Mouse (Mus musculus) skeletal muscle tissue, adult 2 months (tissue): ENCODE data around the gene Kcne1.

Source experiments
- DNase-seq: peaks from one replicate; pipeline ENCODE4 v3.0.0-alpha.2; 2012; ENCODE audit warnings: low read depth, low spot score

The Kcne1 gene

DNA sequence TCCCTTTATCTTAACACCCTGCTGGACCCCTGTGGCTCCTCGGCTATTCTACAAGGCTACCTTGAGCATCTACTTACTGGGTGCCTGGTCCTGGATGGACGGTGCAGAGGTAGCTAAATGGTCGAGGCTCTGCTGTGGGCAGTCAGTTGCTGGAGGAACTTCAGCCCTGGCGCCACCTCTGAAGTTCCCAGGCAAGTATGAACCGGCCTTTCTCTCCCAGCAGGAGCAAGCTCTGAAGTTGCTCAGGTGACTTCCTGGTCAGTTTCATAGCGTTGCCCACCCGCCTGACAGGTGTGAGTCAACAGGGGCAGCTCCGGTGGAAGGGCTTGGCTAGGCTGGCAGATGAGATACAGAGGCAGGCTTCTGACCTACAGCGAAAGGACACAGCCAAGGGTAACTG lies at the start of gene Kcne1:
Kcne1 (minus strand) TSS at position 240 of the 400 bp plus-strand sequence.
- DNase-seq = no peak

- no peak for DNase-seq
These were observed 48.6 kb upstream of the Kcne1 start for GRCm38 (mm10) chr16:92407883-92408282.

DNA sequence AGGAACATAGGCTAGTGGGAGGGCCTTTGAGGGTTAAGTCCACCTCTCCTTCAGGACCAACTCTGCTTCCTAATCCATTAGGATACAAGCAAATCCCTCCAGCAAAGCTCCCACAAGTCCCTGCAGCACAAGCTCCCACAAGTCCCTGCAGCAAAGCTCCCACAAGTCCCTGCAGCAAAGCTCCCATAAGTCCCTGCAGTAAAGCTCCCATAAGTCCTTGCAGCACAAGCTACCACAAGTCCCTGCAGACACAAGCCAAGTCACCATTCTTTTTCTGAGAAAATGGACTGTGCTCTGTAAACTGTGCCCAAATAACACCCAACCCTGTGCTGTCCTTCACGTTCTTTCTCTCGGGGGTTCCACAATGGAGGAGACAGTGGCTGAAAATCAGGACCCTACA lies 44.9 kb upstream of the Kcne1 start:
- DNase-seq = no peak

DNA sequence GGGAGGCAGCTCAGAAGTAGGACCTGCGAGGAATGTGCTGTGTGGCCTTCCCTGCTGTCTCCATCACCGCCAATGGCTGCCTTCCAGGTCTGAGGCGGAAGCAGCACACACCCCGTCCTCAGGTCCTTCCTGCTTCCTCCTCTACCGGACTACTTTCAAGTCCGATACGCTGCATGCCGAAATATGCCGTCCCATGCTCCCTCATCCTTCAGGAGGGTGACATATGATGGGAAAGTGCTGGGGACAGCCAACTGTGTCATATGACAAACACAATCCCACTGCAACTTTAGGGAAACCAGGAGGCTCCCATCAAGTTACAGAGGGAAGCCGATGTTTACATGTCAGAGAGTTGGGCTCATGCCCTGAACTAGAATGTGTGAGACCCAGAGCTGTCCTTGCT lies 43.8 kb upstream of the Kcne1 start:
- no peak for DNase-seq

GRCm38 (mm10) chr16:92402216-92402615 lies 42.9 kb upstream of the Kcne1 start:
- no peak for DNase-seq

GRCm38 (mm10) chr16:92401206-92401605 lies 41.9 kb upstream of the Kcne1 start:
- no peak for DNase-seq

DNA sequence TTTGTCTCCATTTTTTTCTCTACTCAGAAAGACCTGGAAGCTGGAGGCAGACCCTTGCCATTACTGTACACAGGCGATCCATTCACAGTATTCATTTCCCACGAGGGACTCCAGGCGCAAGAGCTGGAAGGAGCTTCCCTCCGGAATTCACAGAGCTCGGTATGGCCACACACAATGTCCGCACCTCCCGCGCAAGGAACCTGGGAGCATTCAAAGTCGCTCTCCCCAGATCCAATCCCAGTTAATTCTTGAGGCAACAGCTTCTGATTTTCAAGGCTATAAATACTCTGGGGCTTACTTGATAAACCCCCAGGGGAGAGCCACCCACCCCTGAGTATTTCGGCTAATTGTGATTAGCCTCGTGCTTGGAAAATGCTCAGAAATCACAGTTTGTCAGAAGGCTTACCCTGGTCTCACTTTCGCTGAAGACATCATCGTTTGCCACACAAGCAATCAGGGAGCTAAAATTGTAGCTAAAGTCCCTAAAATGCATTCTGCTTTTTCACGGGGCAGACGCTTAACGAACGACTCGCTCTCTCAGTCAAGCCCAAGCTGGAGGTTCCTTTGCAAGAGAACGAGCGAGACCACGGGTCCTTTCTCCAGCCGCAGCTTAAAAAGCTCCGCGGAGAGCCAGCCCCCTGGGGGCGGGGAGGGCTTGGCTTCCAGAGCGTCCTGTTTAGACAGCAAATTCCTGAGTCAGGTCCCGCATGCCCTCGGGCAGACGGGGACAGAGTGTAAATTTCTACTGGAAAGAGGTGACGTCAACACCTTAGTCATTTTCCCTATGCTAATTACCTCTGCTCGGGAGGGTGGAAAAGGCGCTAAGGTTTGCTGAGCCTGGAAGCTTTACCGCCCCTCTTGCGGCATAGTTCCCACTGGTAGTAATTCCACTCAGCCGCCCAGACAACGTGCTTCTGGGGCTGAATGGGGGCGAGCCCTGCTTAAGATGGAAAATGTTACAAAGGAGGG lies 40.5 kb upstream of the Kcne1 start:
- DNase-seq = peak; percentile 79

DNA sequence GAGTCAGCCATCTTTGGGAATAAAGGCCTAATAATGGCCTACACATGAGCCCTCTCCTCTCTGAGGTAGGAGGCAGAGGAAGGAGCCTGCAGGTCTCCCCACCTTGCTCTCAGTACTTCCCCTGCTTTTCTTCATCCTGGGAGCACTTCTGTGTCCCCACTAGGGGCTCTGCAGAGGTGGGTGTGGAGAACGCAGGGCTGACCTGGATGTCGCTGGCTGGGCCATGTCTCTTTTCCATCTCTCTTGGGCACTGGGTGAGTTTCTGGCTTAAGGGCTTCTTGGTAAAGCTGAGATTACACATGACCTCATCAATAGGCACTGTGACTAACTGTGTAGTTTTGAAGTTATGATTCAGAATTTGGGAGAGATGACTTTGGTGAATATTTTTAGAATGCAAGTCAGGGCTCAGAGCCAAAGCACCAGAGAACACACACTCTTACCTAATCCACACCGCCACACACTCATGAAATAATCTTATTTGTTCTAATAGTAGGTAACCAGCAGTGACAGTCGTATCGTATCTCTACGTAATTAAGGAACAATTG lies 39.4 kb upstream of the Kcne1 start:
- no peak for DNase-seq

DNA sequence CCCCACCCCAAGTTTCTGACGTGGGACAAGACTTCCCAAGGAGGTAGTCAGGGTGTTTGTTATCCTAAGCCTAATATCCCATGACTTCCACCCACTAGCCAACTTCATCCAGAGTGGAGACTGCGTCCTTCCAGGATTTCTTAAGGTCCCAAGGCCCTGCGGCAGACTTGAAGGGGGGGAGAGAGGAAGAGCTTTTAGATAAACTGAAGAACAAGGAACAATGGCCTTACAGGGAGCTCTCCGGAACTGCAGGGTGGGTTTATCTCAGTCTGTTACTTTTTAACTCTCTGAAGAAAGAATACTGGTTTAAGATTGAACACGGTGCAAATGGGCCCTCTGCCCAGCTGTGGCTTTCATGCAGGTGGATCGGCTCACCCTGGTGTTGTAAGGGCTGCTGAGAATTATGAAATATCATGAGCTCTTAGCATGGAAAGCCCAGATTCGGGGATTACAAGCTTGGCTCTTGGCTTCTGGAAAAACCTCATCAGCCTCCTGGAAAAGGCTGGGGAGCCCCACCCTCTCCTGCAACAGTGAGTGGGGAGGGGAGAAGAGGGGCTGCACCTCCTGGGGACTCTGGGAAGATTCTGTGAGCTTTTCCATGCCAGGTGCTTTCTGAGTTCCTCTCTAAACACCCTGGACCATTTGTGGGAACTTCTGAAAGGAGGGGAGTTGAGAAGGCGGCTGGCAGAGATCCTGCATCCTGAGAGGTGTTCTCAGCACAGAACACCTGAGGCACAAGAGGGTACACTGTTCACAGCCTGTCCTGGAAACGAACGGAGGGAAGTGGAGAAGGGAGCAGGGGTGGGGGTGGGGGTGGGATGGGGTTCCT lies 38.7 kb upstream of the Kcne1 start:
- DNase-seq = no peak

DNA sequence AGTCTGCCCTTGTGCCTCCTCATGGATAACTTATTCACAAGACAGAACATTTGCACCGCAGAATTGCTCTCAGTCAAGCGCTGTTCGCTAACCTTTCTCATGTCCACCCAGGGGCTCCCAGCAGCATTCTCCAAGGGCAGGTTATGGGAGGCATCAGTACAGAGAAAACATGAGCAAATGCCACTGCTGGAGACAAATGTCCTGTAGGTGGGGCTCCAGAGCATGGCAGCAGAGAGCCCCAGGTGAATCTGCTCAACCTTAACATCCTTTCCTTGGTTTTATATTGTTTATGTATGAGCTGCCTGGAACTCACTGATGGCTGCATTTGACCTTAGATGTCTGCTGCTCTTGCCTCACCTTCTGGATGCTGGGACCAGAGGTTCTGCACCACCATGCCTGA lies 34.5 kb upstream of the Kcne1 start:
- DNase-seq = no peak

DNA sequence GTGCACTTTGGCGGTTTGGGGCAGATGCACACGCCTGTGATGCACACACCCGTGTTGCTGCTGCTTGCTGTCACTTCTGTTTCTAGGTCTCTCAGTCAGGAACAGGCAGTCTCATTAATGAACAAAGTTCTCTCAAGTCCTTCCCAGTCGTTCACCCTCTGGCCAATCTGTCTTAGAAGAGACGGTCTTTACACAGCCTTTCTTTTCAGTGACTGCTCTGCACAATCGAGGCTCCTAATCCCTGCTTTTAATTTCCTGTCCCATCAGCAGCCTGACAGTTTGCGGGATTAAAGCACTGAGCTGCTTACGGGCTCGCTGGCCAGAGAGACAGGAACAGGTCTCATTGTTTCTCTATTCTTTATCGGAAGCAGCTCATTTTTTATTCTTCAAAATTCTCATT lies 28.4 kb upstream of the Kcne1 start:
- DNase-seq = no peak

GRCm38 (mm10) chr16:92385062-92385461 lies 25.8 kb upstream of the Kcne1 start:
- DNase-seq = peak; percentile 66

GRCm38 (mm10) chr16:92383412-92383811 lies 24.1 kb upstream of the Kcne1 start:
- DNase-seq = no peak

DNA sequence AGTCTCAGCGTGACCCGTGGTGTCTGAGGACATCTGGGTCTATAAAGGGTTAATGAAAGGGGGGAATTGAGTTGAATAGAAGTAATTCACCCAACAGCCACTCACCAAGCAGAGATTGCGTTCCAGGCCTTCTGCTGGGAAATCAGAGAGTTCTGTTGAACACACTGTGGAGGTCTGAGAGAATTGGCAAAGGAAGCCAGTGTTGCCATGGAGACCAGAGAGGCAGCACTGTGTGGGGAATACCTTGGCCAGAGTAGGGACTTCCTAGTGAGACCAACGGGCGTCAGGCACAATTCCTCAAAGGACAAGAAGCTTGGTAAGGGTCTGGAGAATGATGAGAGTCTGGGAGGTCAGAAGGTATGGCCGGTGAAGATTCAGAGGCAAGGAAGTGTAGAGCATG lies 23.2 kb upstream of the Kcne1 start:
- DNase-seq = no peak

GRCm38 (mm10) chr16:92381092-92381491 lies 21.8 kb upstream of the Kcne1 start:
- no peak for DNase-seq

- DNase-seq = no peak
These were observed 17.7 kb upstream of the Kcne1 start for GRCm38 (mm10) chr16:92376976-92377375.

DNA sequence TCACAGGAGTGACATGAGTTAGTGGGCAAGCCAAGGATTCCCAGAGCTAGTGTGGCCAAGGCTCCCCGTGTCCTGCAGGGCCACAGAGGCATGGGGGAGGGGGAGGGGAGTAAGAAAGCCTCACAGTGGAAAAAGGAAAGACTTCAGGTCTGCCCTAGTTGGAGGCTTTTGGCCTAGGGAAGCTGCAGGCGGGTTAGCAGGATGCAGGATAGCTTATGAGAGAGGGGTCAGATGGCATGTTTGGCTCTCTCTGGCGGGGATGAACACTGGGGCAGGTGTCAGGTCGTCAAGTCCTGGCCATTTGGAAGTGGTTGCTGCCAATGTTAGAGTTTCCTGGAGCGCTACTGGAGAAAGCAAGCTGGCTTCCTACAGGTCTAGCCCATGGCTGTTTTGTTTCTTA lies 12.4 kb upstream of the Kcne1 start:
- no peak for DNase-seq

- DNase-seq = peak; percentile 27
These were observed 10.0 kb upstream of the Kcne1 start for GRCm38 (mm10) chr16:92369260-92369659.

GRCm38 (mm10) chr16:92365477-92365876 lies 6.2 kb upstream of the Kcne1 start:
- no peak for DNase-seq

DNA sequence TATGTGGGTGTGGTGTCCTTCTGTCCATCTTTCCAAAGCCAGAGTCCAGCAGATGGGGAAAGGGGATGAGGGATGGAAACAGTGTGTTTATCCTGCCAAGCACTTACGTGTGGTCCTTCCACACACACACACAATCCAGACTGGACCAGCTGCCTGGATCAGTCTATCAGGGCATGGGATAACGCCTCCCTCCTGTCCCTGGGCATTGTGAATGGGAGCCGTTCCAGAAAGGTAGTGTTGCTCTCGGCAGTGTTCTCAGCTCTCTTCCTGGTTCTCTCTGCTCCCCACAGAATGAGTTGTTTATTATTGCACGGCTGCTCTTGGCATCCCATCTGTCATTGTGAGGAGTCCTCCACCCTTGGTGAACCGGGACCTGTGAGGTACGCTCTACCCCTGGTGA lies 1.4 kb upstream of the Kcne1 start:
- no peak for DNase-seq

GRCm38 (mm10) chr16:92358734-92359133 lies 534 bp downstream of the Kcne1 start:
- DNase-seq = no peak

DNA sequence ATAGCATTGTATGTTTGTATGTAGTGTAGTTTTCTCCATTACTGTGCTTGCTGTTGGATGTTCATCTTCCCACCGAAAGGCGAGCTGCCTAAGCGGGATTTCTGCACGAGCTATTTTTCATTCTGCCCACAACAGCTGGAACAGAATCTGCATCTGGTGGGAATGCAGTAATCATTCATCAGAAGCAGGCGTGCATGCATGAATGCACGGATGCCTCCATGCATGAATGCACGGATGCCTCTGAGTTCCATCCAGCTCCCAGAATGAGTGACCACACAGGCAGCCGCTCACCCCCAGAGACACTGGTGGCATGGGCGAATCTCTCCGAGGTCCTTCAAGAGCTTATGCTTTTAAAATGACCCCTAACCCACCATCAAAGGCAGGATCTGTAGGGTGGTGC lies 1.7 kb downstream of the Kcne1 start:
- no peak for DNase-seq
